Mouse (Mus musculus) embryo, embryonic 10.5 days (tissue): Measurements from ENCODE around the gene Ceacam16.
A peak's percentile ranks its signal among the peaks of the same experiment; 100 is the strongest.

Experiments used
- DNase-seq: peaks from one replicate; pipeline ENCODE4 v3.0.0-alpha.2; 2015; ENCODE audit warnings: low spot score

Gene Ceacam16

DNA sequence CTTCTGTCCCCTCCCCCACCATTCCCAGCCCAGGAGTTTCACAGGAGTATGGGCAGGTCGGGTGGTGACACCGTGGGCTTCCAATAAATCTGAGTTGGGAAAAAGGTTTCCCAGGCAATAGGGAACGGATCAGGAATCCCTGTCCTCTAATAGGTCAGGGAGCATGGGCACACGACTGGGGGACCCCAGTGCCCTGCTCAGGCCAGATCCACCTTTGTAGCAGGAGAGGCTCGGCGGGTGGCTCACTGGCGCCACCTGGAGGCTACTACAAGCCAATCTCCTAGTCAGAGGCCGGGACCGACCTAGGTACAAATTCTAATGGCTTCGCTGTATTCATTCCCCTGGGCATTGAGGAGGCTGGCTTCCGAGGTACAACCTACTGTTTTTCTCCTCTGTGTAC lies 17.5 kb downstream of the Ceacam16 start:
- peak; percentile 72 for DNase-seq

DNA sequence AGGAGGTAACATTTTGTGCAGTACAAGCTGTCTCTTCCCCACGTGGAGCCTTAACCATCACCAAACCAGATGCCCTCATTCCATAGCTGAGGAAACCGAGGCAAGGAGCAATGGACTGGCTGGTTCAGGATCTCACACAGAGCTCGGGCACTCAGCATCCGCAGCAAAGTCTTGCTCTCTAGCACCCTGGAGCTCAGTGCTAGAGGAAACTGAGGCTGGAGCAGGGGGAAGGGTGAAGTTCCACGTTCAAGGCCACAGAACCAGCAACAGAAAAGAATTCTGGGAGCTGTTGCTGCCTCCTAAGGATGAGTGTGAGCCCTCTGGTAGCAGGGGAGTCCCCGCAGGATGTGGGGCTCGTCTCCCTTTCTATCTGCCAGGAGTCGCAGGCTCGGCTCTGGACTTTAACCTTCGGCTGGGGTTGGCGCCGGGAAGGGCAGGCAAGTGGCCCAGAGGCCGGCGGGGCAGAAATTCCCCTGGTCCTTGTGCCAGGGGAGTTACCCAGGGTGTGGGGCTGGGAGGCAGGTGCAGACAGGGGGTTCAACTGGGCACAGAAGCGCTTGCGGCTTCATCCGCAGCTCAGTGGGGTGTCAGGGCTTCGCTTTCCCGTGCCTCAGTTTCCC lies 18.1 kb downstream of the Ceacam16 start:
- DNase-seq: no peak

DNA sequence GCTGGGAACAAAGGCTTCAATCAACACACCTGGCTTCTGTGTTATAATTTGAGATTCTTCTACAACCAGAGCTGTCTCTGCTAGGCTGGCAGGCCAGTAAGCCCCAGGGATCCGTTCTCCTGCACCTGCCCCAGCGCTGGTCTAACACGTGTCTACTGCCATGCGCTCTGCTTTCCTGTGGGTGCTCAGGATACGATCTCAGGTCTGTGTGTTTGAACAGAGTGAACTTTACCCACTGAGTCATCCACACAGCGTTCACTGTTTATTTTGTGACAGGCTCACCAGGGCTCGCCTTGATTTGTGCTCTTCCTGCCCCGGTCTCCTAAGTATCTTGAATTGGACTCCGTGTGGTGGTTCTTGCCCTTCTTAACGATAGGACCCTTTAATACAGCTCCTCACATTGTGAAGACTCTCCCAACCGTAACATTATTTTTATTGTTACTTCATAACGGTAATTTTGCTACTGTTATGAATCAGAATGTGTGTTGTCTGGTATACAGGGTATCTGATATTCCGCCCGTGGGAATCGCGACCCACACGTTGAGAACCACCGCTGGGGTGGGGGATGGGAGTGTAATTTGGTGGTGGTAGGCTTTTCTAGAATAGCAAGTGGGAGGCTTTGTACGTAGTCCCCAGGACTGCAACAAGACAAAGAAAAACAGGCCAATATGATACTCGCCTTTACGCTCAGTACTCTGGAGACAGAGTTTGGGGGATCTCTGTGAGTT lies 19.2 kb downstream of the Ceacam16 start:
- DNase-seq: no peak

DNA sequence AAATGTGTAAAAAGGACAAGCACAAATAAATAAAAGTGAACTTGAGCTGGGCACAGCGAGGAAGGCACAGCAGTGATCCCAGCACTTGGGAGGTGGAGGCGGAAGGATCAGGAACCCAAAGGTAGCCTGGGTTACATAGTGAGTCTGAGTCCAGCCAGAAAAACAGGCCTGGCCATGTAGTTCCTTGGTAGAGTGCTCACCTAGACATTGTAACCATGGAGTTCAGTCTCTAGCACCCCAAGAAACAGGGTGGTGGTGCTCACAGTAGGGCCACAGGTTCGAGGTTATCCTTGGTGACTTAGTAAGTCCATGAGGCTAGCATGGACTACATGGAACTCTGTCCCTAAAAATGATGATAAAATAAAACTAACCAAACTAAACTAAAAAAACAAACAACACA lies 20.2 kb downstream of the Ceacam16 start:
- DNase-seq: no peak

DNA sequence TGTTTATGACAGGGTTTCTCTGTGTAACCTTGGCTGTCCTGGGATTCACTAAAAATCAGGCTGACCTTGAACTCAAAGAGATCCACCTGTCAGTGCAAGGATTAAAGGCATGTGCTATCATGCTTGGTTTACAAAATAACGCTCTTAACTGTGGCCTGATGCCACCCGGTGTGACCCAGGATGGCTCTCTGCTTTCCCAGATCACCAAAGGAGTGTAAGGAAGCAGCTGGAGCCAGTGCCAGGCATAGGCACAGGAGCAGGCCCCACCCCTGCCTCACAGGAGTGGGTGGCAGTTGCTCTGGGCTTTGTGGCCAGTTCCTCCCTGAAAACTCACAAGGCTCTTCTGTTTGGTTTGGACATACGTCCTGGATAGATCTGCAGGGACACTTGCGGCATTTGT lies 20.7 kb downstream of the Ceacam16 start:
- no peak for DNase-seq

DNA sequence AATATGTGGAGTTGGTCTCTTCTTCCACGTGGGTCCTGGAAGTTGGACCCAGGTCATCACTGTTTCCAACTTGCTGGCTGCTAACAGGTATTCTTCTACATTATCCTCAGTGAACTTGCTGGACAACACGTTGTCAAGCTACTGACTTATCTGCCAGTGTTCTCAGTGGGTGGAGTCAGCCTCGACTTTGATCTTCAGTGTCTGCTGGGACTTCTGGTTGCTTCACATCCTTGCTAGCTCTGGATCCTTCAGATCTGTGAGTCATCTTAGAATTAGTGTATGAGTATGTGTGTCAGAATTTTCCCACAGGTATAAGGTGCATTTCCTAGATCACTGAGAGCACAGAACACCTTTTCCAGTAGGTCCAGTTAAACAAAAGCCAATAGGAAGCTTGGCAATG lies 24.3 kb downstream of the Ceacam16 start:
- DNase-seq: no peak

DNA sequence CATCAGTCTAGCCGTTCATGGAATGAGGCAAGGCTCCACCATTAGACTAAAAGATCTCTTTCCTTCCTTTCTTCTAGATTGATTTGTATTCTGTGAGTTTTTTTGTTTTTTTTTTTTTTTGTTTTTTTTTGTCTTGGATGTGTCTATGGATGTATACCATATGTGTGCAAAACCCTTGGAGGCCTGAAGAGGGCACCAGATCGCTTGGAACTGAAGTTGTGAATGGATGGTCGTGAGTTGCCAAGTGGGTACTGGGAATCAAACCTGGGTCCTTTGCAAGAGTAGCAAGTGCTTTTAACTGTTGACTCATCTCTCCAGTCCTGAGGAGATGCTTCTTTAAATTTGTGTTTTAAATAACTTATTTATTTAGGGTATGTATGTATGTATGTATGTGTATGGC lies 27.0 kb downstream of the Ceacam16 start:
- DNase-seq: no peak

DNA sequence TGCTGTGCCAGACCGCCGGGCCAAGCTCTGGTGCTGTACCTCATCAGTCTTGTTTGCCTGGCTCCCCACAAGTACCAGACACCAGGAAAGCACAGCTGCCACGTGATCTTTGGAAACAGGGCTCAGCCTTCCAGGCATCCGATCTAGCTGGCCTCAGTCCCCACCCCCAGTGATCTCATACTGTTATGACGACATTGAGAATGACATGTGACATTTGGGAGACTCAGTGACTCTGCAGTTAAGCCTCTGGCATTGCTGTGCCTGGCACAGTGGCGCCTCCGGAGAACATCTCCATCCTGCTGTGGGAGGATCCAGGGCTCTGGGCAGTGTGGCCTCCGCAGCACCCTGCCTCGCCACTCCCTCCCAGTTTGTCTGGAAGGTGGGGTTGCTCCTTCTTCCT lies 29.3 kb downstream of the Ceacam16 start:
- DNase-seq: no peak

DNA sequence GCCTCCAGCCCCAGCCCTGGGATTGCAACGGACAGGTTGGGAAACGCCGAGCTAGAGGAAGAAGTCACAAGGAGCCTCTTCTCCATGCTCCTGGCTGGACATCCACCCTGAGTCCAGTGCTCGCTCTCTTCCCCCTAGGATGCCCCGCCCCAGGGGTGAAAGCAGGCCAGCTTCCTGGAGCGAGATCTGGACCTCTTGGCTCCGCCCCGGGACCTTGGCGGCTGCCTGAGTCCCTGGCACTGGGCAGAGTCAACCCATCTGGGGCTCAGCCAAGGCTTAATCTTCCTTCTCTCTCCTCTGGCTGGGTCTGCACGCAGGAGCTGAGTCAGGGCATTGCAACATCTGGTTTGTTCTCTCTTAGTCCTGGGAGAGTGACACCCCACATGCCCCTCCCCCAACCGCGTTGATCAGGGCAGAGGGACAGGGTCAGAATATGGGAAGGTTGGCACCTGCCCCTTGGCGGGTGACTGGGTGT lies 30.4 kb downstream of the Ceacam16 start:
- DNase-seq: no peak

DNA sequence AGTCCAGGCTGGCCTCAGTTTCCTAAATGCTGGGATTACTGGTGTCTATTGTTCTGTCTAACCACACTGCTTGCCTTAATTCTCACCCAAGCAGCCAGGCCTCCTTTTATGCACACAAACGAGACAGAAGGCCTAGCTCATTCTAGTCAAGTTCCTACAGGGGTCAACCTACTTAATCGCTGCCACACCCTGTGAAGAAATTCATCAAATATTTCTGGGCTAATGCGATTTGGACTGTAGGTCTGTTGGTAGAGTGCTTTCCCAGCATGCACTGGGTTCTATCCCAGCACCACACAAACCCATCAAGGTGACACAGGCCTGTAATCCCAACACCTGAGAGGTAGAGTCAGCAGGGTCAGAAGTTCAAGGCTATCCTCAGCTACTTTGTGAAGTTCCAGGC lies 31.4 kb downstream of the Ceacam16 start:
- DNase-seq: no peak

DNA sequence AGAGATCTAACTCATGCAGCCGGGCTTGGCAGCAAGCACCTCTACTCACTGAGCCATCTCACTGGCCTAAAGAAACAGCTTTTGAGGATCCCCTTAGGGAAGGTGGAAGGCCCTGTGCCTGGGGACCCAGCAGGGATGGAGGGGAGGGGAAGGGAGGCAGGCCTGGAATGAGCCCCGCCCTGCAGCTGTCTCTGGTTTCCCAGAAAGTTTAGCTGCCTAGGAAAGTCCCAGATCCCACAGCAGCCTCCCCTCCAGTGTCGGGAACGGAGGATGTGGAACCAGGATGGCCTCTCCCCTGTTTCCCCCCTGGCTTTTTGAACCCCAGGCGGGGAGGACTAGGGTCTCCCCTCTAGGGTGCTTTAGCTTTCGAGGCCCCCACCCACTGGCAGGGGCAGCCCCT lies 34.3 kb downstream of the Ceacam16 start:
- DNase-seq: no peak

DNA sequence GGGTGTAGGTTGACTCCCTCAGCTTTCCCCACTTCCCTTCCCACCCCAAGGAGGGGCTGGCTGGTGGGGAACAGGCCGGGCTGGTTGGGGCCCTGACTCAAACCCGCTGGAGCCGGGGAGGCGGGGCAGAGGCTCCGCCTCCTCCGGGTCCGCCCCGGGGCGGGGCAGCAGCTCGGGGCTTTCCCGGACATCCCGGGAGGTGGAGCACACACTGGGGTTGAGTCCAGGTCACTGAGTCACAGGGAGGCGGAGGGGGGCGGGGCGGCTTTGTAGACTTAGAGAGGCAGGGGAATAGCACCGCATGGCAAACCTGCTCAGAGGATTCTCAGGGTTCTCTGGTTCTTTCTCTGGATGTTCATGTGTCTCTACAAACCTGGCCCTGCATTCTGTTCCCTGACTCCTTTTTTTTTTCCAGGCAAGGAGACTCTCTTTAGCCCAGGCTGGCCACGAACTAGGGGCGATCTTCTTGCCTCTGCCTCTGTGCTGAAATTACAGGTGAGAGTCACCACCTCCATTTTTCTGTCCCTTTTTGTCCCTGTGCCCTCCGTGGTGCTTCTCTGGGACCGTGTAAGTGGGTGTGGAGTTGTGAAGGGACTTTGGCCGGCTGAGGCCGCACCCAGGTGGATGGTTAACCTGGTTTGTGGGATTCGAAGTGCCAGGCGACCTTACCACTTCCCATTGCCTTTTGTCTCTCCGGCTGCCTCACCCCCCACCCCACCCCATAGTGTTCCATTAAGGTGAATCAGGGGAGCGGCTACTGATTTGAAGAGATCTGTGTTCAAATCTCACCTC lies 36.7 kb downstream of the Ceacam16 start:
- DNase-seq: peak; percentile 90

DNA sequence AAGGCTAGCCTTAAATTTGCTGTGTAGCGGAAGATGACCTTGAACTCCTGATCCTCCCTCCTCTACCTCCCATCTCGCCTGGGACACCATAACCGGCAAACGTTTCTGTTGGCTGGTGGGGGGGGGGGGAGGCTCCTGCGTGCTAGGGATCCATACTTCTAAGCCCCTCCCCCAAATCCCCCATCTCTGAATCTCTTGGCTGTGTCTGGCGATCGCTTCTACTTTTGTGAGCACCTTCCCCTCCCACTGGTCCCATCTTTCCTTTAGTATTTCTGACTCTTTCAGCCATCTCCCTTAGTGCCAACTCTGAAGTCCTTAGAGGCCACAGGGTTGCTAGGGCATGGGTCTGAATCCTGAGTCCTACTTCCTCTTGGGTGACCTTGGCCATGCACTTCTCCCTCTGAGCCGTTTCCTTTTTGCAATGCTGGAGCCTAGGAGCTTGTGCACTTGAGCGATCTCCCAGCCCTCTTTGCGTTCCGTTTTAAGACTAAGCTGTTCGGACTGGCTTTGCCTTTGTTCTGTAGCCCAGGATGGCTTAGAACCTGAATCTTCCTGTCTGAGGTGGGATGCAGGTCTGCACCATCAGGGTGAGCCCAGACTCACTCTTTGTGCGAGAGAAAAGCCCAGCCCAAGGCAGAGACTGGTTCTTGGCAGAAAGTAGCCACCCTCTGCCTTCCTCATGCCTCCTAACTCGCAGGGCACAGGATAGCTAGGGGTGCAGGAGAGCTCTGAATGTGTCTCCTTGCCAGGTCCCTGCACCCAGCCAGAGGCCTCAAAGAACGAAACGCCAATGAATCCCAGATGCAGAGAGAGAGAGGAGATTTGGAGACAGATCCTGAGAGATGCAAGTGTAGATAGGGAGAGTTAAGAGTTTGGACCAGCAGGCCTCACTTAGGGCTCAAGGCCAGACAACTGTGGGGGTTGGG lies 37.6 kb downstream of the Ceacam16 start:
- DNase-seq: no peak

DNA sequence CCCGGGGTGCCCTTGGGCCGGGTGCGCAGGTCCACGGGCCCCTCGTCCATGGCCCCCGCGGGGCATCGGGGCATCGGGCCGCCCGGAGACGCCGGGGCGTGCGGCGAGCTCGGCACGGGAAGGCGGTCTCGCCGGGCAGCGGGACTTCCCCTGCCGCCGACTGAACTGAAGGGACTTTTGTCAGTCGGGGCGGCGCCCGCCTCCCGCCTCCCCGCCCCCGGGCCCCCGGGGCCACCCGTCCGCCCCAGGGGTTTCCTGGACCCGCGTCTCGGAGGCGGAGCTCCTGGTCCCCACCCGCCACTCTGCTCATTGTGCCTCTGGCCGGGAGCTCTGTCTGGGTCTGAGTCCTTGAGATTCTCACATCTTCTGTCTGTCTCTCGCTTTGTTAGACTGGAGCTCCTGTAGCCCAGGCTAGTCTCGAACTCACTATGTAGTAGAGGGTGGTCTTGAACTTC lies 38.5 kb downstream of the Ceacam16 start, which contains the start of gene Bcl3:
Gene Bcl3 (minus strand): TSS at position 167 of the 455 bp plus-strand sequence.
- peak; percentile 36 for DNase-seq

DNA sequence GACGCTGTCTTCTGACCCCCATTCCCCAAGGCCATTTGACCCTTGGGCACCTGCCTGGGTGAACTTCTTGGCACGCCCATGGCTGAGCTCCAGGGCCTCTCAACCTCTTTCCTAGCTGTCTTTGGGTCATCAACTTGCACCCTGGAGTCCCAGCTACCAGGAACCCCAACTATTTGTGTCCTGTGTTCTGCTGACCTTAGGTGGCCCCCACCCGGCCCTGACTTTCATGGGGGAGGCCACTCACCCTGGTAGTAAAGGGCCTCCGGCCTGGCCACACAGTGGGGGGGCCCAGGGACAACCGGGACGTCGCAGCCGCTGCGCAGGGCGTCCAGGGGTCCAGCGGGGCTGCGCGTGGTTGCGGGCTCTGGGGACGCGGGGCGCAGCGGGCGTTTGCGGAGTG lies 38.9 kb downstream of the Ceacam16 start:
- no peak for DNase-seq

DNA sequence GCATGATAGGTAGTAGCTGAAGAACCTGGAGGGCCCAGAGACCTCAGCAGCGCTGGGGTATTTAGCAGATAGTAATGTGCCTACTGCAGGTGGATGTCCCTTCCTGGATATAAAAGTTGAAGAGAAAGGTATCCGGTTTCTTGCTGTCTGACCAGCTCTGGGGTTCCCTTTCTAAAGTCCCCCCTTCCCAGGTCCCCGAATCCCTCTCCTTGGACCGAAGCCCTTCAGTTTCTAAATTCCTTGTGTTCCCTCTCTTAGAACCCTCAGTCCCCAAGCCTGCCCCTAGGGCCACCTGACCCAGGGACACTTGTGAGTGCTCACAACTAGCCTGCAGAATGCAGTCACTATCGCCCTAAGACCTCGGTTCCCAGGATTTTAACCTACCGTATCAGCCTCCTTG lies 39.5 kb downstream of the Ceacam16 start:
- no peak for DNase-seq

DNA sequence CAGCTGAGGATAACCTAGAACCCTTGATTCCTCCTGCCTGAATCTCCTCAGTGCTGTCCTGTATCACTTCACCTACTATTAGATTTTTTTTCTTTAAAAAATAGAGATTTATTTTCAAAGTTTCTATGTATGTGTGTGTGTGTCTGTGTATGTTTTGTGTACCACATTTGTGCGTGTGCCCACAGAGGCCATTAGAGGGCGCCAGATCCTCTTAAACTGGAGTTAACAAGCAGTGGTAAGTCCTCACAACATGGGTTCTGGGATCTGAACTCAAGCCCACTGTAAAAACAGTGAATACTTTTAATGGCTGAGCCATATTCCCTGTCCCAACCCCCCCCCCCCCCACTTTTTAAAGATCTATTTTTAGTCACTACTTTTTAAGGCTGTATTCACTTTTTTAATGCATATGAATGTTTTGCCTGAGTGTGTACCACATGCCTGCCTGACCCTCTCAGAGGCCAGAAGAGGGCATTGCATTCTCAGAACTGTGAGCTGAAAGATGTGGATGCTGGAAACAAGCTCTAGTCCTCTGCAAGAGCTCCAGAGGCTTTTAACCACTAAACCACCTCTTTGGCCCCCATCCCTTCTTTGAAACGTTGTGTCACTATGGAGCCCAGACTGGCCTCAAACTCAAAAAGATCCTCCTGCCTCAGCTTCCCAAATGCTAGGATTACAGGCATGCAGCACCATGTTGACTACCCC lies 40.6 kb downstream of the Ceacam16 start:
- no peak for DNase-seq

DNA sequence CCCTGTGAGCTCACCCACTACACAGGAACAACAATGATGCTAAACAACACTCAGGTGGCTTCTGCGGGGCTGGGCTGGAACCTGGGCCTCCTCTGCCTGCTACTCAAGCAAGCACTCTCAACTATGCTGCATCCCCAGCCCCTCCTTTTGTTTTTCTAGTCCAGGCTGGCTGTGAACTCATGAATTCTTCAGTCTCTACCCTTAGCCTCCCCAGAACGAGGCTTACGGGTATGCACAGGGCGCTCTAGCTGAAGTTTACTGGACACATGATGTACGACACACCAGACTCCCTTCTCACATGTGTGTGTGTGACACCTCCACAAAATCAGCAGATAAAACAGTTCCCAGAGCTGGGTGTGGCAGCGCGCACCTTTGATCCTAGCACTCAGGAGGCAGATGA lies 42.2 kb downstream of the Ceacam16 start:
- no peak for DNase-seq

DNA sequence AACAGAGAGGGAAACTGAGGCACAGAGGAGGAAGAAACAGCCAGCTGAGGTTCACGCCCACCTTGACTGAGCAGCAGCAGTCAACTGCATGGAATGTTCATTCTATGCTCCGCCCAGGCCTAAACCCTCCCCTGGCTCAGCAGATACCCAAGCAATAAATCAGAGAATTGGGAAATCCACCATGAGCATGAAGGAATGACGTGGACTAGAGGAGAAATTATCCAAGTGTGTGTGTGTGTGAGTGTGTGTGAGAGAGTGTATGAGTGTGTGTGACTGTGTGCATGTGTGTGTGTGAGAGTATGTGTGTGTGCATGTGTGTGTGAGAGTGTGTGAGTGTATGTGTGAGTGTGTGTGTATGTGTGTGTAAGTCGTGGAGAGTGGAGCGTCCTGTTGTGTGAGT lies 42.7 kb downstream of the Ceacam16 start:
- no peak for DNase-seq

DNA sequence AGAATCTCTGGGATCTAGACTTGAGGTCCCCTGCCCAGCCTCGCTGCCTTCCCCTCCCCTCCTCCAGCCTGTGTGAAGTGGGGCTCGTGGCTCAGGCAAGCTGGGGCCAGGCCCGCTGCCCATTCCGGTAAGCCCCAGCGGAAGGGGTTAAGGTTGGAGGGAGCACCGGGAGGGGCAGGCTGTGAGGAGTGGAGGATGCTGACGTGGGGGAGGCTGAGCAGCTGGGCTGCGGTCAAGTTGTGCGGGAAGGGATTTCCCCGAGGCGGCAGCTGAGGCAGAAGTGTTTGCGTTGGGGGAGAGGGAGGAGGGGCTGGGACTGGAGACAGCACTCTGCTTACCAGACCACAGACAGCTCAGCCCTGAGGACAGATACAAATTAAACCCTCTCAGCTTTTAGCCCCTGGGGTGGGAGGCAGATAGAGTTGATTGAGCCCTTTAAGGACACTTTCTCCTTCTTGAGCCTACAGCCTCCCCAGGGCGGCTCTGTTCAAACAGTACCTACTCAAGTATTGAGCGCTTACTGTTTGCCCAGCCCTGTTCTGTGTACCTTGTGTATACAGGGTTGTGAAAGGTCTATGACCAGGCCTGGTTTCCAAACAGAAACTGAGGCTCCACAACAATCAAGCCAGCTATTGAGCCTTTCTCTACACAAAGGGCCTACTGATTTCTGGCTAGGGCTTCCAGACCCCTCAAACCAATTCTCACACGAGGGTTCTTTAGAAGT lies 43.6 kb downstream of the Ceacam16 start:
- peak; percentile 65 for DNase-seq
